Mouse (Mus musculus): ENCODE measurements around the gene Mylk. TPM values are rescaled to one million over a fixed set of nuclear protein-coding genes. Genes with fewer than 3 reads are reported as not detected.

Mylk gene
- polyA plus RNA-seq, 1 experiment from 2014 or later = 4.1 TPM

DNA sequence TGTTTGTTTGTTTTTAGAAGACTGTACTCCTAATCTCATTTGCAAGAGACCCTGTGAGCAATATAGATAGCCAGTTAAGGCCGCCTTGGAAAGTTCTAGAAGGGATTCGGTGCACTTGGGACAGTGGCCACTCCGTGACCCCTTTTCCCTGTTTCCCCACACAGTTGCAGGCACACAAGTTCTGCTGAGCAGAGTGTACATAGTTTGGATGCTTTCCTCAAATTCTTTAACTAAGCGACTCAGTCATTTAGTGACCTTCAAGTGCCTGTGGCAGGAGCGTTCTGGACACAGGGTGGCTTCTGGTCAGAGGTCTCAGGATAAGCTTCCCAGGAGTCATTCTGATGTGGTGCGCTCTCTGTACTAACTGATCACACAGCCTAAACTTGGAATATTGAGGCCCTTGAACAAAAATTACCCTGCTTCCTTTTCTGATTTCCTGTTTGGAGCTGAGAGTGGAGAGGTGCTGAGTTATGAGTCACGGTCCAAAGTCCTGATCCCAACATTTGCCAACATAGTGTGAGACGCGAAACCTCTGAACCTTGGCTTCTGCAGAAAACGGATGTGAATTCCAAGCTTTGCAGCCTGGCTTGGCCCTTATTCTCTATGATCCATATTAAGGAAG, 116.8 kb downstream of the Mylk start:
- ATAC-seq (replicated peaks) = no peak
- 91% methylated on average over 10 of the region's 10 CpGs for WGBS
- Histone ChIP-seq H3K4me3 (no peak overlapping the region), H3K27me3 (replicated peaks) (no peaks in the 10 kb centered on the region), H3K4me2 (no peak overlapping the region), H3K27ac (no peak overlapping the region), H3K9ac (no peak overlapping the region), H3K9me3 (no peaks in the 10 kb centered on the region), H3K36me3 (replicated peaks) (no peaks in the 10 kb centered on the region), H3K4me1 (no peaks in the 10 kb centered on the region)

GRCm38 (mm10) chr16:34865373-34865772, 120.4 kb downstream of the Mylk start:
- H3K4me2 ChIP-seq = no peak overlapping the region
- H3K9ac ChIP-seq = no peak overlapping the region
- no peak overlapping the region for H3K4me3 ChIP-seq
- no peaks in the 10 kb centered on the region for H3K27me3 ChIP-seq (replicated peaks)
- 88% methylated on average over 4 of the region's 4 CpGs for WGBS
- no peaks in the 10 kb centered on the region for H3K4me1 ChIP-seq
- no peak overlapping the region for H3K27ac ChIP-seq
- no peak for ATAC-seq (replicated peaks)
- H3K9me3 ChIP-seq = no peaks in the 10 kb centered on the region
- no peaks in the 10 kb centered on the region for H3K36me3 ChIP-seq (replicated peaks)

DNA sequence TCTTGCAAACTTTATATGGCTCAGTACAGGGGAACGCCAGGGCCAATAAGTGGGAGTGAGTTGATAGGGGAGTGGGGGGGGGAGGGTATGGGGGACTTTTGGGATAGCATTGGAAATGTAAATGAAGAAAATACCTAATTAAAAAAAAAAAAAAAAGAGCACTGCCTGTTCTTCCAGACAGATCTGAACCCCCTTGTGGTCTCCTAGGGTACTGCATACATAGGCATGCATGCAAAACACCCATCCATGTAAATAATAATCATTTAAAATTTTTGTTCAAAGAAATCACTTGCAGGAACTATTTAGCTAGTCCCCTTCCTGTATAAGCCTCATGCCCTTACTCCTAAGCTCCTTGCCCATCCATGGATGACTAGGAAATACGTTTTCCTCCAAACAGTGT, 122.2 kb downstream of the Mylk start:
- 96% methylated on average over 2 of the region's 2 CpGs for WGBS
- Histone ChIP-seq H3K27ac (no peak overlapping the region), H3K9me3 (no peaks in the 10 kb centered on the region), H3K4me1 (no peaks in the 10 kb centered on the region), H3K27me3 (replicated peaks) (no peaks in the 10 kb centered on the region), H3K4me3 (no peak overlapping the region), H3K4me2 (no peak overlapping the region), H3K36me3 (replicated peaks) (no peaks in the 10 kb centered on the region), H3K9ac (no peak overlapping the region)
- ATAC-seq (replicated peaks) = no peak

DNA sequence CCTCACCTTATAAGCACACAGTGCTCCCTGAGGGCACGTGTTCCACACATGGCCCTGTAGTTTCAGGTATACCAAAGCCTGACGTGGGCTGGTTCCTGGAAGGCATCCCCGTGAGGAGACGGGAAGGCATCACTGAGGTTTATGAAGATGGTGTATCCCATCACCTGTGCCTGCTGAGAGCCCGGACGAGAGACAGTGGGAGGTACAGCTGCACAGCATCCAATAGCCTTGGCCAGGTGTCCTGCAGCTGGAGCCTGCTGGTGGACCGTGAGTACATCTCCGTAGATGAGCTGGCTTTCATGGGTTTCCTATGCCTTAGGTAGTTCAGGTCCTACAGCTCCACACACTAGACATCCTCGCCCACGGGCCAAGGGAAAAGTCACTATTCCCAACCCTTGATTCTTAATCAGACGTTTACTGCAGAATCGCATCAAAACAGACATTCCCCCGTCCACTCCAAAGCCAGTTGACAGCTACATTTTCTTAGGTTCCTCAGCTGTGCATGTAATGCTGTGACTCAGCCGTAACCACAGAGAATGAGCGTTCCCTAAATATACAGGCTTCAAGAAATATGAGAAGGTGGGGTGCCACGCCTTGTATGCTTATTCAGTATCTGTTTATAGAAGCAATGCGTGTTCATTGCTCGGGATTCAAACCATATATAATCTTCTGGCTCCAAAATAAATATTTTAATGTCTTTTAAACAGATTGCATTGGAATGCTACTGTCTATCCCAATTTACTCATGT, 135.2 kb downstream of the Mylk start:
- WGBS = 91% methylated on average over 18 of the region's 18 CpGs
- H3K9me3 ChIP-seq = no peaks in the 10 kb centered on the region
- H3K36me3 ChIP-seq (replicated peaks) = no peaks in the 10 kb centered on the region
- no peak overlapping the region for H3K9ac ChIP-seq
- H3K4me1 ChIP-seq = no peaks in the 10 kb centered on the region
- H3K4me2 ChIP-seq = no peak overlapping the region
- H3K27ac ChIP-seq = no peak overlapping the region
- no peaks in the 10 kb centered on the region for H3K27me3 ChIP-seq (replicated peaks)
- ATAC-seq (replicated peaks) = no peak
- H3K4me3 ChIP-seq = no peak overlapping the region

- Histone ChIP-seq H3K9ac (no peak overlapping the region), H3K4me3 (no peak overlapping the region), H3K27ac (no peak overlapping the region), H3K4me1 (no peaks in the 10 kb centered on the region), H3K27me3 (replicated peaks) (no peaks in the 10 kb centered on the region), H3K4me2 (no peak overlapping the region), H3K36me3 (replicated peaks) (no peaks in the 10 kb centered on the region), H3K9me3 (no peaks in the 10 kb centered on the region)
- 82% methylated on average over 4 of the region's 4 CpGs for WGBS
- ATAC-seq (replicated peaks) = no peak
Observed at GRCm38 (mm10) chr16:34880815-34881214, 135.8 kb downstream of the Mylk start.

DNA sequence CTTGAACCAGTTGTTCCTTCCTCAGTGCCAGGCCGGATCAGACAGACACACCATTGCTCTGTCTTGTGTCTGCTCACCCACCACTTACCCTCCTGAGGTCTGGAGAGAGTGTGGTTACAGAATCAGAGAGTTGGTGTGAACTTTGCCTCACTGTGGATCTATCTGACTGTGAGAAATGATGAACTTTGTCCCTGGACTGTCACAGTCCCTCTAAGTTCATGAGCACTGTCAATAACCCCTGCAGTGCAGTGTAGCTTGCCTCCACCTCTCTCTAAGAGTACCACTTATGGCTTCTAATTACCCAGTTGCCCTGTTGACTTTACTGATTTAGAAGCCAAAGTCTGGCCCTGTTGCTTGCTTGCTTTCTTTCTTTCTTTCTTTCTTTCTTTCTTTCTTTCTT, 142.0 kb downstream of the Mylk start:
- ATAC-seq (replicated peaks) = no peak
- Histone ChIP-seq H3K27me3 (replicated peaks) (no peaks in the 10 kb centered on the region), H3K4me2 (no peak overlapping the region), H3K36me3 (replicated peaks) (no peaks in the 10 kb centered on the region), H3K9me3 (no peaks in the 10 kb centered on the region), H3K9ac (no peak overlapping the region), H3K27ac (no peak overlapping the region), H3K4me3 (no peak overlapping the region), H3K4me1 (no peaks in the 10 kb centered on the region)
- 100% methylated on average over 1 of the region's 1 CpGs for WGBS

GRCm38 (mm10) chr16:34894016-34894415, 149.0 kb downstream of the Mylk start:
- WGBS = 87% methylated on average over 3 of the region's 3 CpGs
- H3K4me1 ChIP-seq = no peaks in the 10 kb centered on the region
- H3K4me2 ChIP-seq = no peak overlapping the region
- H3K27ac ChIP-seq = no peak overlapping the region
- H3K36me3 ChIP-seq (replicated peaks) = no peaks in the 10 kb centered on the region
- ATAC-seq (replicated peaks) = no peak
- no peaks in the 10 kb centered on the region for H3K9me3 ChIP-seq
- no peak overlapping the region for H3K4me3 ChIP-seq
- H3K27me3 ChIP-seq (replicated peaks) = no peaks in the 10 kb centered on the region
- no peak overlapping the region for H3K9ac ChIP-seq

DNA sequence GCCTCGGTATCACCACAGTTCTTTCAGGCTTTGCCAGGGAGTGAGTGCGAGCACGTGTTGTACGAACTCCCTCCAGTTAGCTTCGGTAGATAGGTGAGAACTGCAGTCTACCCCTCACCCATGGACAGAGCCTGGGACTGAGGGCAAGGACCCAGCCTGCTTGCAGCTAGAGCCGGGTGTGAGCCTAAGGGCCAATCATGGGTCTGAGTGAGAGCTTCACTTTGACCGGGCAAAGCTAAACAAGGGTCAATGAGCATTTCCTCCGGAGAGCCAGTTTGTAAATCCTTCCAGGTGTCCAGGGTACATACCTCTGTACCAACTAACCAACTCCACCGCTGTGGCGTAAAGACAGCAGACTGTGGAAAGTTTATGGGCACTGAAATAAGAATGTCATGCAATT, 150.9 kb downstream of the Mylk start:
- H3K4me3 ChIP-seq = no peak overlapping the region
- no peaks in the 10 kb centered on the region for H3K9me3 ChIP-seq
- H3K4me1 ChIP-seq = peaks cover 14% of the 10 kb centered on the region
- H3K4me2 ChIP-seq = no peak overlapping the region
- no peaks in the 10 kb centered on the region for H3K27me3 ChIP-seq (replicated peaks)
- no peaks in the 10 kb centered on the region for H3K36me3 ChIP-seq (replicated peaks)
- no peak overlapping the region for H3K9ac ChIP-seq
- WGBS = 94% methylated on average over 10 of the region's 10 CpGs
- no peak overlapping the region for H3K27ac ChIP-seq
- ATAC-seq (replicated peaks) = no peak

GRCm38 (mm10) chr16:34896996-34897395, 152.0 kb downstream of the Mylk start:
- Histone ChIP-seq H3K4me3 (no peak overlapping the region), H3K27ac (no peak overlapping the region), H3K4me1 (peaks cover 14% of the 10 kb centered on the region), H3K4me2 (no peak overlapping the region), H3K36me3 (replicated peaks) (no peaks in the 10 kb centered on the region), H3K9me3 (no peaks in the 10 kb centered on the region), H3K9ac (no peak overlapping the region), H3K27me3 (replicated peaks) (no peaks in the 10 kb centered on the region)
- ATAC-seq (replicated peaks) = no peak
- WGBS = 84% methylated on average over 3 of the region's 3 CpGs

GRCm38 (mm10) chr16:34898057-34898789, 153.2 kb downstream of the Mylk start:
- Histone ChIP-seq H3K36me3 (replicated peaks) (no peaks in the 10 kb centered on the region), H3K9me3 (no peaks in the 10 kb centered on the region), H3K4me1 (peaks cover 17% of the 10 kb centered on the region), H3K9ac (no peak overlapping the region), H3K4me2 (no peak overlapping the region), H3K27me3 (replicated peaks) (no peaks in the 10 kb centered on the region), H3K4me3 (no peak overlapping the region), H3K27ac (no peak overlapping the region)
- 88% methylated on average over 7 of the region's 7 CpGs for WGBS
- ATAC-seq (replicated peaks) = no peak

DNA sequence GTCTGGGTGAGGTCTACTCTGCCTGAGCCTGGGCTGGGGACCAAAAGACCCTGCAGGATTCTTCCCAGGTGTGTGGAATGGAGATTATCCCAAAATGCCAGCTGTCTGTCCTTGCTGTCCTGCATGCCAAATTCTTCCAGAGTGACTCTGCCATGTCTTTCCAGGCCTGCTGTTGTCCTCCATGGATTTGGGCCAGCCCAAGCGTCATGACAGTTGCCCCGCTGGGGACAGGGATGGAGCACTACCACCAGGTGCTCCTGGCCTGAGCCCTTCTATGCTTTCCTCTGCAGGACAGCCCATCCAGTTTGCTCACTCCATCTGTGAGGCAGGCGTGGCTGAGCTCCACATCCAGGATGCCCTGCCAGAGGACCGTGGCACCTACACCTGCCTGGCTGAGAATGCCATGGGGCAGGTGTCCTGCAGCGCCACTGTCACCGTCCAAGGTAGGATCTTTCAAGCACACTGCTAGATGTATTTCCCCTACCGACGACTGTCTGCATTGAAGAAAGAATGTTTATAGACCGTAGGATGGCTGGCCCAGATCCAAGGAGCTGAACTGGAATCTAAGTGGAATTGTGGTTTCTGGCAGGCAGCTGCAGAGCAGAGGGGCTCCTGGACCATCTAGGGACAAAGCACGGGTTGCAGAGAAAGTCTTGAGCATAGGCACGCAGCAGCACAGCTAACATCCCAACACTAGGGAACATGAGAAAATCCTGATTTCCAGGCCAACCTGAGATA, 154.2 kb downstream of the Mylk start:
- Histone ChIP-seq H3K9ac (no peak overlapping the region), H3K36me3 (replicated peaks) (no peaks in the 10 kb centered on the region), H3K9me3 (no peaks in the 10 kb centered on the region), H3K27me3 (replicated peaks) (no peaks in the 10 kb centered on the region), H3K4me1 (peaks cover 17% of the 10 kb centered on the region), H3K27ac (no peak overlapping the region), H3K4me2 (no peak overlapping the region), H3K4me3 (no peak overlapping the region)
- 72% methylated on average over 11 of the region's 11 CpGs for WGBS
- no peak for ATAC-seq (replicated peaks)

GRCm38 (mm10) chr16:34899997-34900396, 155.0 kb downstream of the Mylk start:
- WGBS = 18% methylated on average over 5 of the region's 5 CpGs
- peaks cover 17% of the 10 kb centered on the region for H3K4me1 ChIP-seq
- no peak overlapping the region for H3K4me3 ChIP-seq
- H3K27ac ChIP-seq = 0 out of 2 replicates have a peak overlapping the region, but pooled peaks have one; percentile 18
- no peak overlapping the region for H3K4me2 ChIP-seq
- H3K27me3 ChIP-seq (replicated peaks) = no peaks in the 10 kb centered on the region
- no peaks in the 10 kb centered on the region for H3K9me3 ChIP-seq
- H3K9ac ChIP-seq = no peak overlapping the region
- no peaks in the 10 kb centered on the region for H3K36me3 ChIP-seq (replicated peaks)
- ATAC-seq (replicated peaks) = 0 out of 2 replicates have a peak, but pooled peaks have one; percentile 18

Measured in midbrain, embryonic 15.5 days (tissue).